Mouse (Mus musculus): ENCODE results near the gene Thsd7a.

Gene Thsd7a

GRCm38 (mm10) chr6:12500888-12501287, 248.3 kb downstream of the Thsd7a start:
- DNase-seq (ENCODE audit: low spot score) = no peak

- no peak for DNase-seq (ENCODE audit: low spot score)
These were observed 249.3 kb downstream of the Thsd7a start for GRCm38 (mm10) chr6:12499866-12500265.

- no peak for DNase-seq (ENCODE audit: low spot score)
These were observed 255.6 kb downstream of the Thsd7a start for GRCm38 (mm10) chr6:12493571-12493970.

- no peak for DNase-seq (ENCODE audit: low spot score)
These were observed 260.3 kb downstream of the Thsd7a start for GRCm38 (mm10) chr6:12488882-12489281.

- no peak for DNase-seq (ENCODE audit: low spot score)
These were observed 267.6 kb downstream of the Thsd7a start for GRCm38 (mm10) chr6:12481527-12482163.

GRCm38 (mm10) chr6:12478359-12478758, 270.9 kb downstream of the Thsd7a start:
- no peak for DNase-seq (ENCODE audit: low spot score)

GRCm38 (mm10) chr6:12470935-12471334, 278.3 kb downstream of the Thsd7a start:
- DNase-seq (ENCODE audit: low spot score) = no peak

- DNase-seq (ENCODE audit: low spot score) = no peak
These were observed 281.7 kb downstream of the Thsd7a start for GRCm38 (mm10) chr6:12467339-12468124.

- no peak for DNase-seq (ENCODE audit: low spot score)
These were observed 290.4 kb downstream of the Thsd7a start for GRCm38 (mm10) chr6:12458841-12459240.

- DNase-seq (ENCODE audit: low spot score) = no peak
These were observed 291.8 kb downstream of the Thsd7a start for GRCm38 (mm10) chr6:12457451-12457850.

GRCm38 (mm10) chr6:12454876-12455485, 294.2 kb downstream of the Thsd7a start:
- no peak for DNase-seq (ENCODE audit: low spot score)

GRCm38 (mm10) chr6:12454132-12454531, 295.1 kb downstream of the Thsd7a start:
- no peak for DNase-seq (ENCODE audit: low spot score)

GRCm38 (mm10) chr6:12448851-12449250, 300.4 kb downstream of the Thsd7a start:
- peak; percentile 5 for DNase-seq (ENCODE audit: low spot score)

- DNase-seq (ENCODE audit: low spot score) = no peak
These were observed 303.7 kb downstream of the Thsd7a start for GRCm38 (mm10) chr6:12445486-12445885.

GRCm38 (mm10) chr6:12439561-12439960, 309.6 kb downstream of the Thsd7a start:
- DNase-seq (ENCODE audit: low spot score) = no peak

- DNase-seq (ENCODE audit: low spot score) = no peak
These were observed 330.1 kb downstream of the Thsd7a start for GRCm38 (mm10) chr6:12419070-12419469.

- no peak for DNase-seq (ENCODE audit: low spot score)
These were observed 332.2 kb downstream of the Thsd7a start for GRCm38 (mm10) chr6:12416976-12417375.

GRCm38 (mm10) chr6:12404441-12404840, 344.8 kb downstream of the Thsd7a start:
- no peak for DNase-seq (ENCODE audit: low spot score)

- no peak for DNase-seq (ENCODE audit: low spot score)
These were observed 346.2 kb downstream of the Thsd7a start for GRCm38 (mm10) chr6:12402996-12403395.

GRCm38 (mm10) chr6:12397776-12398522, 351.3 kb downstream of the Thsd7a start:
- DNase-seq (ENCODE audit: low spot score) = no peak

- DNase-seq (ENCODE audit: low spot score) = no peak
These were observed 355.4 kb downstream of the Thsd7a start for GRCm38 (mm10) chr6:12393574-12394380.

GRCm38 (mm10) chr6:12386731-12387130, 362.5 kb downstream of the Thsd7a start:
- DNase-seq (ENCODE audit: low spot score) = no peak
